Mouse (Mus musculus): ENCODE data around the gene Ism2.
A peak's percentile ranks its signal among the peaks of the same experiment; 100 is the strongest.
"Not testable (repeated sequence)": the region's sequence is repeated elsewhere in the genome, so short reads cannot be mapped to it uniquely, and the experiment has no call there.

Ism2 gene

GRCm38 (mm10) chr12:87299657-87300440, at the start of gene Ism2:
Gene Ism2 (minus strand): TSS chr12:87299705.
- DNase-seq (ENCODE audit: low read depth, low spot score), result no peak

GRCm38 (mm10) chr12:87348029-87348428, 48.5 kb upstream of the Ism2 start:
- DNase-seq (ENCODE audit: low read depth, low spot score), result no peak

- no peak for DNase-seq (ENCODE audit: low read depth, low spot score)
Measured at GRCm38 (mm10) chr12:87347511-87347910, 48.0 kb upstream of the Ism2 start.

- no peak for DNase-seq (ENCODE audit: low read depth, low spot score)
Measured at GRCm38 (mm10) chr12:87343084-87343605, 43.6 kb upstream of the Ism2 start.

GRCm38 (mm10) chr12:87338082-87338481, 38.6 kb upstream of the Ism2 start:
- DNase-seq (ENCODE audit: low read depth, low spot score), result no peak

GRCm38 (mm10) chr12:87334886-87335285, 35.4 kb upstream of the Ism2 start:
- DNase-seq (ENCODE audit: low read depth, low spot score), result peak; percentile 45

- no peak for DNase-seq (ENCODE audit: low read depth, low spot score)
Measured at GRCm38 (mm10) chr12:87333794-87334193, 34.3 kb upstream of the Ism2 start.

- no peak for DNase-seq (ENCODE audit: low read depth, low spot score)
Measured at GRCm38 (mm10) chr12:87332511-87332910, 33.0 kb upstream of the Ism2 start.

GRCm38 (mm10) chr12:87331908-87332307, 32.4 kb upstream of the Ism2 start:
- no peak for DNase-seq (ENCODE audit: low read depth, low spot score)

- DNase-seq (ENCODE audit: low read depth, low spot score), result no peak
Measured at GRCm38 (mm10) chr12:87331053-87331456, 31.6 kb upstream of the Ism2 start.

GRCm38 (mm10) chr12:87330213-87330612, 30.7 kb upstream of the Ism2 start:
- no peak for DNase-seq (ENCODE audit: low read depth, low spot score)

- no peak for DNase-seq (ENCODE audit: low read depth, low spot score)
Measured at GRCm38 (mm10) chr12:87328025-87328424, 28.5 kb upstream of the Ism2 start.

GRCm38 (mm10) chr12:87327610-87328009, 28.1 kb upstream of the Ism2 start:
- peak; percentile 48 for DNase-seq (ENCODE audit: low read depth, low spot score)

GRCm38 (mm10) chr12:87325452-87325851, 25.9 kb upstream of the Ism2 start:
- no peak for DNase-seq (ENCODE audit: low read depth, low spot score)

GRCm38 (mm10) chr12:87319229-87319628, 19.7 kb upstream of the Ism2 start:
- DNase-seq (ENCODE audit: low read depth, low spot score), result no peak

- no peak for DNase-seq (ENCODE audit: low read depth, low spot score)
Measured at GRCm38 (mm10) chr12:87317951-87318350, 18.4 kb upstream of the Ism2 start.

GRCm38 (mm10) chr12:87313098-87313497, 13.6 kb upstream of the Ism2 start:
- no peak for DNase-seq (ENCODE audit: low read depth, low spot score)

- DNase-seq (ENCODE audit: low read depth, low spot score), result not testable (repeated sequence)
Measured at GRCm38 (mm10) chr12:87306584-87306844, 7.0 kb upstream of the Ism2 start.

GRCm38 (mm10) chr12:87305767-87306583, 6.5 kb upstream of the Ism2 start:
- no peak for DNase-seq (ENCODE audit: low read depth, low spot score)

GRCm38 (mm10) chr12:87301189-87301588, 1.7 kb upstream of the Ism2 start:
- DNase-seq (ENCODE audit: low read depth, low spot score), result no peak

GRCm38 (mm10) chr12:87300441-87300690, 861 bp upstream of the Ism2 start:
- no peak for DNase-seq (ENCODE audit: low read depth, low spot score)

- DNase-seq (ENCODE audit: low read depth, low spot score), result no peak
Measured at GRCm38 (mm10) chr12:87299037-87299656, 358 bp downstream of the Ism2 start.

- no peak for DNase-seq (ENCODE audit: low read depth, low spot score)
Measured at GRCm38 (mm10) chr12:87293934-87294333, 5.6 kb downstream of the Ism2 start.
